ENCODE assay signal across 7 mouse cellular contexts in genomic region chr7:100582727-100583236, GRCm38 (mm10). TPM values are rescaled to one million over a fixed set of nuclear protein-coding genes. Genes with fewer than 3 reads are reported as not detected.
DNase-seq lines count a peak whose midpoint lies in the region; ATAC-seq and TF ChIP-seq lines count a peak whose summit lies in the region.

No protein-coding gene starts in this region.

- H3K4me3 ChIP-seq in embryonic facial prominence, embryonic 10.5 days, result peak overlapping the region; percentile 70
- peak overlapping the region; percentile 54 for H3K4me3 ChIP-seq in intestine, postnatal 0 days (ENCODE audit: low read depth, low read length)
- peak overlapping the region; percentile 56 for H3K4me3 ChIP-seq in midbrain, embryonic 12.5 days
- H3K4me3 ChIP-seq in small intestine, adult 2 months (ENCODE audit: low read depth, low read length), result peak overlapping the region; percentile 75

- H3K9ac ChIP-seq in intestine, postnatal 0 days (ENCODE audit: low read depth, low read length), result peak overlapping the region; percentile 83
- H3K9ac ChIP-seq in midbrain, embryonic 12.5 days (replicated peaks), result peak overlapping the region; percentile 70

- H3K4me2 ChIP-seq in intestine, postnatal 0 days (replicated peaks; ENCODE audit: low read depth), result peak overlapping the region; percentile 71
- H3K4me2 ChIP-seq in midbrain, embryonic 12.5 days (replicated peaks), result peak overlapping the region; percentile 60

- TF ChIP-seq POLR2A in small intestine, adult 2 months (IDR thresholded peaks at IDR 0.05; ENCODE audit: low read depth, low read length), result no peak

- DNase-seq in adrenal gland, postnatal 10 days, result peak; percentile 92
- DNase-seq in embryonic facial prominence, embryonic 10.5 days (ENCODE audit: low spot score), result peak; percentile 89
- DNase-seq in gonadal fat pad, adult 2 months (ENCODE audit: low read depth), result peak; percentile 77
- peak; percentile 89 for DNase-seq in left cerebral cortex, postnatal 4 days

- TF ChIP-seq CTCF in intestine, postnatal 0 days (IDR thresholded peaks at IDR 0.05; ENCODE audit: low read depth), result no peak
- TF ChIP-seq CTCF in small intestine, adult 2 months (IDR thresholded peaks at IDR 0.05; ENCODE audit: extremely low read depth, insufficient read length, insufficient replicate concordance, low read depth, low read length), result 0 out of 2 replicates have a peak, but pooled peaks have one; percentile 5

- intact Hi-C loops in left cerebral cortex, postnatal 4 days (cut with DNase I), result no loop called here

- peaks cover 3% of the 10 kb centered on the region for H3K4me1 ChIP-seq in embryonic facial prominence, embryonic 10.5 days
- peaks cover 2% of the 10 kb centered on the region; the same call in 1 of the 2 replicates for H3K4me1 ChIP-seq in intestine, postnatal 0 days (replicated peaks; ENCODE audit: control insufficient read depth, insufficient read depth, low read length)
- H3K4me1 ChIP-seq in midbrain, embryonic 12.5 days, result 0 out of 2 replicates have a peak, but pooled peaks cover 3% of the 10 kb centered on the region
- peaks cover 5% of the 10 kb centered on the region; the same call in 1 of the 2 replicates for H3K4me1 ChIP-seq in small intestine, adult 2 months (ENCODE audit: control insufficient read depth, insufficient read depth, insufficient read length, low read length)

- no peaks in the 10 kb centered on the region for H3K27me3 ChIP-seq in embryonic facial prominence, embryonic 10.5 days (replicated peaks; ENCODE audit: low read depth, poor library complexity, severe bottlenecking)
- no peaks in the 10 kb centered on the region for H3K27me3 ChIP-seq in intestine, postnatal 0 days (replicated peaks; ENCODE audit: control insufficient read depth, insufficient read depth, low read length)
- H3K27me3 ChIP-seq in midbrain, embryonic 12.5 days, result no peaks in the 10 kb centered on the region
- no peaks in the 10 kb centered on the region for H3K27me3 ChIP-seq in small intestine, adult 2 months (ENCODE audit: control insufficient read depth, insufficient read depth, low read length)

- under 1% methylated on average over 31 of the region's 31 CpGs for WGBS in embryonic facial prominence, embryonic 10.5 days
- under 1% methylated on average over 31 of the region's 31 CpGs for WGBS in intestine, postnatal 0 days
- WGBS in midbrain, embryonic 12.5 days, result under 1% methylated on average over 31 of the region's 31 CpGs
- under 1% methylated on average over 31 of the region's 31 CpGs for WGBS in small intestine, adult 2 months

- no peaks in the 10 kb centered on the region for H3K9me3 ChIP-seq in embryonic facial prominence, embryonic 10.5 days
- H3K9me3 ChIP-seq in intestine, postnatal 0 days (ENCODE audit: control insufficient read depth), result no peaks in the 10 kb centered on the region
- H3K9me3 ChIP-seq in midbrain, embryonic 12.5 days, result no peaks in the 10 kb centered on the region

- peak; percentile 89 for ATAC-seq in intestine, postnatal 0 days
- peak; percentile 95 for ATAC-seq in midbrain, embryonic 12.5 days (ENCODE audit: low FRiP score, low read depth)

- peak overlapping the region; percentile 95 for H3K27ac ChIP-seq in embryonic facial prominence, embryonic 10.5 days (replicated peaks)
- H3K27ac ChIP-seq in intestine, postnatal 0 days (ENCODE audit: low read depth, low read length), result peak overlapping the region; percentile 89
- H3K27ac ChIP-seq in midbrain, embryonic 12.5 days (replicated peaks), result peak overlapping the region; percentile 87
- H3K27ac ChIP-seq in small intestine, adult 2 months (ENCODE audit: insufficient read depth, low read depth, low read length), result peak overlapping the region; percentile 95

- no peaks in the 10 kb centered on the region for H3K36me3 ChIP-seq in embryonic facial prominence, embryonic 10.5 days (replicated peaks)
- no peaks in the 10 kb centered on the region for H3K36me3 ChIP-seq in intestine, postnatal 0 days (ENCODE audit: control insufficient read depth, insufficient read depth)
- H3K36me3 ChIP-seq in midbrain, embryonic 12.5 days, result no peaks in the 10 kb centered on the region
- no peaks in the 10 kb centered on the region for H3K36me3 ChIP-seq in small intestine, adult 2 months (ENCODE audit: control insufficient read depth, insufficient read depth, low read length)

RNA-seq across cellular contexts. Expression of gene Rab6a, which starts 24.4 kb away (rescaled TPM):
- 10 to 100 TPM; 65.0 to 67.0 TPM for total RNA-seq in adrenal gland, postnatal 10 days (2021)
- polyA plus RNA-seq in embryonic facial prominence, embryonic 10.5 days (2016; fragmentation: Nextera tagmentation; extraction: Ambion mirVana), result 92.1 and 92.3 TPM in 2 replicates
- 21.3 and 26.2 TPM in 2 replicates for polyA plus RNA-seq in gonadal fat pad, adult 2 months (2012; rRNA removed)
- 122 and 123 TPM in 2 replicates for polyA plus RNA-seq in intestine, postnatal 0 days (2015; fragmentation: Nextera tagmentation; extraction: Ambion mirVana)
- 100 to 1,000 TPM; 298 to 307 TPM for total RNA-seq in left cerebral cortex, postnatal 4 days (2021)
- 162 and 179 TPM in 2 replicates for polyA plus RNA-seq in midbrain, embryonic 12.5 days (2016; fragmentation: Nextera tagmentation; extraction: Ambion mirVana)
- 28.5 and 44.3 TPM in 2 replicates for polyA plus RNA-seq in small intestine, adult 2 months (2012; rRNA removed)

RNA-seq across cellular contexts. Expression of gene Mrpl48, which starts 25.3 kb away (rescaled TPM):
- total RNA-seq in adrenal gland, postnatal 10 days (2021), result 10 to 100 TPM; 62.5 to 73.7 TPM
- polyA plus RNA-seq in embryonic facial prominence, embryonic 10.5 days (2016; fragmentation: Nextera tagmentation; extraction: Ambion mirVana), result 56.6 and 58.2 TPM in 2 replicates
- 18.6 and 24.7 TPM in 2 replicates for polyA plus RNA-seq in gonadal fat pad, adult 2 months (2012; rRNA removed)
- polyA plus RNA-seq in intestine, postnatal 0 days (2015; fragmentation: Nextera tagmentation; extraction: Ambion mirVana), result 89.4 and 94.8 TPM in 2 replicates
- total RNA-seq in left cerebral cortex, postnatal 4 days (2021), result 10 to 100 TPM; 44.9 to 47.4 TPM
- polyA plus RNA-seq in midbrain, embryonic 12.5 days (2016; fragmentation: Nextera tagmentation; extraction: Ambion mirVana), result 67.7 and 69.4 TPM in 2 replicates
- 7.8 and 8.0 TPM in 2 replicates for polyA plus RNA-seq in small intestine, adult 2 months (2012; rRNA removed)

RNA-seq across cellular contexts. Expression of gene Coa4, which starts 45.9 kb away (rescaled TPM):
- total RNA-seq in adrenal gland, postnatal 10 days (2021), result 10 to 100 TPM; 10.7 to 11.6 TPM
- 17.8 and 19.3 TPM in 2 replicates for polyA plus RNA-seq in embryonic facial prominence, embryonic 10.5 days (2016; fragmentation: Nextera tagmentation; extraction: Ambion mirVana)
- polyA plus RNA-seq in gonadal fat pad, adult 2 months (2012; rRNA removed), result 16.9 and 21.3 TPM in 2 replicates
- 52.4 and 54.1 TPM in 2 replicates for polyA plus RNA-seq in intestine, postnatal 0 days (2015; fragmentation: Nextera tagmentation; extraction: Ambion mirVana)
- total RNA-seq in left cerebral cortex, postnatal 4 days (2021), result 1 to 10 TPM; 8.9 to 9.0 TPM
- 15.6 and 17.8 TPM in 2 replicates for polyA plus RNA-seq in midbrain, embryonic 12.5 days (2016; fragmentation: Nextera tagmentation; extraction: Ambion mirVana)
- polyA plus RNA-seq in small intestine, adult 2 months (2012; rRNA removed), result 9.4 and 14.8 TPM in 2 replicates

Comparison
In these comparisons a context has a peak if more than half of its experiments do, and no peak if none do; other contexts are left out.
1. Peak in every context shown above with its lines: DNase-seq, ATAC-seq, H3K4me3 ChIP-seq and H3K27ac ChIP-seq.